Mouse (Mus musculus) thymus, adult 2 months (tissue): ENCODE data around the gene Tada2b. TPM values are rescaled to one million over a fixed set of nuclear protein-coding genes. Genes with fewer than 3 reads are reported as not detected.

Experiments
- DNase-seq: peaks from one replicate; pipeline ENCODE4 v3.0.0; 2021
- H3K27ac ChIP-seq: fragments of 200-500 bp; 2 replicates; pipeline ENCODE4 v1.5.1; 2012; ENCODE audit warnings: low read length, control low read depth; ENCODE audit not compliant: control insufficient read depth, insufficient read depth
- H3K27me3 ChIP-seq: fragments of 200-500 bp; 2 replicates; pipeline ENCODE4 v1.6.1; 2012; ENCODE audit warnings: mild to moderate bottlenecking, low read length, moderate library complexity, mixed read lengths; ENCODE audit not compliant: control insufficient read depth, insufficient read depth
- H3K36me3 ChIP-seq: fragments of 200-500 bp; 2 replicates; pipeline ENCODE4 v1.6.1; 2012; ENCODE audit warnings: mild to moderate bottlenecking, low read length, moderate library complexity; ENCODE audit not compliant: control insufficient read depth, insufficient read depth
- H3K4me1 ChIP-seq: fragments of 200-500 bp; replicated peaks from 2 replicates; pipeline ENCODE4 v1.6.1; 2012; ENCODE audit warnings: low read length; ENCODE audit not compliant: control insufficient read depth, insufficient read depth
- H3K4me3 ChIP-seq: fragments of 200-500 bp; 2 replicates; pipeline ENCODE4 v1.5.1; 2012; ENCODE audit warnings: mild to moderate bottlenecking, low read length, control low read depth, moderate library complexity; ENCODE audit not compliant: control insufficient read depth, insufficient read depth
- CTCF ChIP-seq: fragments of 200-500 bp; IDR thresholded peaks from 2 replicates; pipeline ENCODE4 v1.5.1; 2012; ENCODE audit warnings: mild to moderate bottlenecking, control low read depth, low read length, moderate library complexity, borderline replicate concordance; ENCODE audit not compliant: control insufficient read depth, poor library complexity, insufficient read depth; ENCODE audit errors: extremely low read depth
- POLR2A ChIP-seq: fragments of 200-500 bp; IDR thresholded peaks from 2 replicates; pipeline ENCODE4 v1.6.1; 2012; ENCODE audit warnings: mild to moderate bottlenecking, low read length, control low read depth, moderate library complexity; ENCODE audit not compliant: control insufficient read depth, poor library complexity, insufficient read depth; ENCODE audit errors: extremely low read depth
- WGBS: fragments of 180-500 bp; shearing (Covaris S2); methylation state at CpG from one replicate; pipeline ENCODE4 v1.1.7; 2018; 5-methylcytosine and 5-hydroxymethylcytosine counted together
- polyA plus RNA-seq: library from polyadenylated mRNA; depleted of rRNA; stranded (reverse); fragments of >200 nt; gene quantifications from 2 replicates; pipeline ENCODE4 v1.2.3, GENCODE M21; 2012

Gene Tada2b
- polyA plus RNA-seq, 1 experiment: 15.8 TPM

DNA sequence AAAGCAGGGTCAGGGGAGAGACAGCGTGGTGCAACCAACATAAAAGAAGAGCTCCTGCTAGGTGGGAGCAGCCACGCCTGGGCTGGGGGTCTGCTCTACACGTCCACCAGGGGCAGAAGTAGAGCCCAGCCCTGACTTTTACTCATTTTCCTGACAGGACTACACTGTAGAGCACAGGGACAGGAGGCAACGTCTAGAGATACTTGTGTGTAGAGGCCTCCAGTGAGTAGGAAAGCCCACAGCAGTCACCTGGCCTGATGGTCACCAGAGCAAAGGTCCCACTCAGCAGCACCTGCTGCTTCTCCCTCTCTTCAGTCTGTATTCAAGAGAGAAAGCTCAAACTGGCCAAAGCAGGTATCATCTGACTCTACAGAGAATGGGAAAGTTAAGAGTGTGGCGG is 21.6 kb upstream of the Tada2b start:
- Histone ChIP-seq H3K27me3 (no peaks in the 10 kb centered on the region), H3K4me3 (no peak overlapping the region), H3K36me3 (peaks cover 39% of the 10 kb centered on the region), H3K4me1 (no peaks in the 10 kb centered on the region), H3K27ac (no peak overlapping the region)
- 96% methylated on average over 5 of the region's 5 CpGs for WGBS
- DNase-seq: no peak
- TF ChIP-seq POLR2A (no peak), CTCF (no peak)

DNA sequence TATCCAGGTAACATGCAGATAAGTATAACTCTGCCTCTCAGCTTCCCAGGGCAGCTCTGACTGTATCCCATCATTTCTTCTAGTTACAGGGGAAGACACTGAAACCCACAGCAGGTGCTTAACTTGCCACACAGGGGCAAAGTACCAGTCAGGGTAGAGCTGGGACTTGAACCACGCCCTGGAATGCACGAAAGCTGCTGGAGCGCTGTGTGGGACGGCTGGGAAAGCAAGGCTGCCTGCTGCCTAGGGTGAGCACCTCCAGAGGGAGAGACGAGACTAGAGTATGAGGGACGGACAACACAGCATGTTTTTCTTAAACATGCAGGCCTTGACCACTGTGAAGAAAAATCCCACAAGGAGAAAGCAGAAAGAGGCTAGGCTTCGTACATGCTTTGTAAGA is 21.1 kb upstream of the Tada2b start:
- TF ChIP-seq POLR2A (no peak), CTCF (no peak)

DNA sequence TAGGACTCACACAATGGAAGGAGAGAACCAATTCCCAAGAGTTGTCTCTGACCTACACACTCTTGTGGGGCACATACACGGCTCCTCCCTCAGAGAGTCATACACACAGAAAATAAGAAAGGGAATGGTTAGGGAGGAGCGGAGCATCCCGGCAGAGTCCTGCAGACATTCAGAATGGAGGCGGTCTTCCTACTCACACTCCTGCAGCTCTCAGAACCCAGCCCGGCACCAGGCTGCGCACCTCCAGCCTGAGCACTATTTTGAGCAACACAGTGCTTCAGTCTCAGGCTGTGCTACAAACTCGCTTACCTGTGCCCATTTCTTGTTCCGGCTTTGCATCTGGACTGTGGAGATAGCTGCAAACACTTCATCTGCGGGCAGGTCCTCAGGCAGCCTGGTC is 10.6 kb upstream of the Tada2b start:
- H3K4me3 ChIP-seq: no peak overlapping the region
- no peak overlapping the region for H3K27ac ChIP-seq
- TF ChIP-seq CTCF: no peak
- no peak for TF ChIP-seq POLR2A
- DNase-seq: no peak
- 97% methylated on average over 9 of the region's 9 CpGs for WGBS
- H3K27me3 ChIP-seq: no peaks in the 10 kb centered on the region
- no peaks in the 10 kb centered on the region for H3K4me1 ChIP-seq
- H3K36me3 ChIP-seq: peaks cover 35% of the 10 kb centered on the region

More for the DNA sequence above, 21.1 kb upstream of the Tada2b start:
- H3K36me3 ChIP-seq: peaks cover 35% of the 10 kb centered on the region
- H3K27me3 ChIP-seq: no peaks in the 10 kb centered on the region
- H3K27ac ChIP-seq: no peak overlapping the region
- no peak overlapping the region for H3K4me3 ChIP-seq
- 97% methylated on average over 7 of the region's 7 CpGs for WGBS
- no peak for DNase-seq
- no peaks in the 10 kb centered on the region for H3K4me1 ChIP-seq

DNA sequence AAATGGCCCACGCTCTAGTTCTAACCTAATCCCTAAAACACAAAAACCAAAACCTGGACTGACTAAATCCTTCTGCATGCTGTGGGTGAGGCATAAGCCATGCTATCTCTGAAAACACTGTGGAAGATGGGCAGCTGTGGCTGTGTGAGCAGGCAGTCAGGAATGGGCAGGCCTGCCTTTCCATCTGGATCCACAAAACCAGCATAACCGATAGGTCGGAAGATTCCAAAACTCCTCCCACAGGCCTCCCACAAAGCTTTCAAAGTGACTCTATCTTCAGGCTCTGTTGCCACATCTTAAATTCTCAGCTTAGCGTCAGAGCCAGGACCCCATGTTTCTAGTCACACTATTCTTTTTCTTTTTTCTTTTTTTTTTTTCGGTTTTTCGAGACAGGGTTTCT is 9.8 kb upstream of the Tada2b start:
- TF ChIP-seq POLR2A: no peak
- no peak for TF ChIP-seq CTCF
- H3K4me1 ChIP-seq: no peaks in the 10 kb centered on the region
- no peak for DNase-seq
- no peak overlapping the region for H3K4me3 ChIP-seq
- H3K27ac ChIP-seq: no peak overlapping the region
- WGBS: 93% methylated on average over 6 of the region's 6 CpGs
- no peaks in the 10 kb centered on the region for H3K27me3 ChIP-seq
- peaks cover 35% of the 10 kb centered on the region for H3K36me3 ChIP-seq

DNA sequence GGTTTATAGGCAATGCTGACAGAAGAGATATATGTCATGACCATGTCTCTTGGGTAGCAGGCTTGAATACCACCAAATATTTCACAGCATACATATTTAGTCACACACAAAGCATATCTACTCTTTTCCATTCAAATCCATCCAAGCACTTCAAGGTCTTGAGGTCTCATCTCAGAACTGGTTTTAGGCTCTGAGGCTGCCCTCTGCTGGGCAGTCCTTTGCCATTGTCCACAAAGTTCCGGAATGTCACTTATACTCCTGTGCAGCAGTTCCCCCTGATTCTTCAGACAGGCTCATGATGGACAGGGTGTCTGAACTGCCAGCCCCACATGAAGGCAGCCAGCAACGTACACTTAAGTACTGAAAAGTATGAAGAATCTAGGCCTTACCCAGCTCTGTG is 5.1 kb upstream of the Tada2b start:
- DNase-seq: peak; percentile 23
- H3K4me1 ChIP-seq: peaks cover 10% of the 10 kb centered on the region
- H3K27ac ChIP-seq: no peak overlapping the region
- peaks cover 9% of the 10 kb centered on the region; the same call in 1 of the 2 replicates for H3K36me3 ChIP-seq
- H3K27me3 ChIP-seq: peaks cover 5% of the 10 kb centered on the region; the same call in 1 of the 2 replicates
- WGBS: 73% methylated on average over 2 of the region's 2 CpGs
- TF ChIP-seq CTCF: no peak
- no peak for TF ChIP-seq POLR2A
- H3K4me3 ChIP-seq: no peak overlapping the region

DNA sequence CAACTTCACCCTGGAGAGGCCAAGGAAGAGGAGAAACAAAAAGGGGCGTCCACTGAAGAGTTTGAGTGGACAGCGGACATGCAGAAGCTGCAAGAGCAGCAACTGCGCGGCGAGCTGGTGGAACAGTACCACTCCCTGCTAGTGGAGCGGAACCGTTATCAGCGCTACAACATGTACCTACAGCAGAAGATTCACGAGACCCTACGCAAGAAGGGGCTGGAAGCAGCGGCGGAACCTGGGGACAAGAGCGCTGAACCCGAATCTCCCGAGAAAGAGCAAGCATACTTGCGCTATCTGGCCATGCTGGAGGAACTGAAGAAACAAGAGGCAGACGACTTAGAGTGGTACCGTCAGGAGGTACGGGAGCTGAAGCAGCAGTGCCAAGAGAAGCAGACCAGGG is 1.2 kb upstream of the Tada2b start:
- peaks cover 25% of the 10 kb centered on the region for H3K4me1 ChIP-seq
- H3K27ac ChIP-seq: no peak overlapping the region
- no peak for TF ChIP-seq CTCF
- TF ChIP-seq POLR2A: no peak
- no peak for DNase-seq
- peak overlapping the region; percentile 54 for H3K4me3 ChIP-seq
- 25% methylated on average over 19 of the region's 19 CpGs for WGBS
- peaks cover 5% of the 10 kb centered on the region; the same call in 1 of the 2 replicates for H3K27me3 ChIP-seq
- H3K36me3 ChIP-seq: no peaks in the 10 kb centered on the region
